Mouse (Mus musculus) C2C12 (cell line): ENCODE data around the gene Phactr1.

Experiments
- CEBPB ChIP-seq: IDR thresholded peaks from one replicate; pipeline ENCODE4 v1.6.1; 2011; ENCODE audit warnings: low read depth, mild to moderate bottlenecking, control low read depth, moderate library complexity
- CTCF ChIP-seq: IDR thresholded peaks from one replicate; pipeline ENCODE4 v1.5.1; 2011; ENCODE audit not compliant: control insufficient read depth, insufficient read depth, insufficient read length
- MAX ChIP-seq: IDR thresholded peaks from one replicate; pipeline ENCODE4 v1.6.1; 2011; ENCODE audit warnings: mild to moderate bottlenecking, control low read depth
- MYOG ChIP-seq: IDR thresholded peaks from one replicate; pipeline ENCODE4 v1.6.1; 2011; ENCODE audit not compliant: control insufficient read depth, insufficient read length; ENCODE audit errors: extremely low read depth

GRCm38 (mm10) chr13:42835441-42835840 lies 155.0 kb downstream of the Phactr1 start:
- TF ChIP-seq CTCF = no peak
- TF ChIP-seq MYOG = no peak
- no peak for TF ChIP-seq MAX
- TF ChIP-seq CEBPB = no peak
